Mouse (Mus musculus) cerebellum, adult 2 months (tissue): ENCODE measurements around the gene Phykpl. TPM values are rescaled to one million over a fixed set of nuclear protein-coding genes. Genes with fewer than 3 reads are reported as not detected.

Experiments used
- DNase-seq, 2 experiments: peaks; one replicate each; pipeline ENCODE4 v3.0.0; 2021
- H3K27ac ChIP-seq: fragments of 200-500 bp; 2 replicates; pipeline ENCODE4 v1.5.1; 2012; ENCODE audit warnings: low read length, control low read depth, inconsistent platforms; ENCODE audit not compliant: insufficient read depth
- H3K27me3 ChIP-seq: fragments of 200-500 bp; 2 replicates; pipeline ENCODE4 v1.6.1; 2012; ENCODE audit warnings: inconsistent platforms, mild to moderate bottlenecking, low read length, moderate library complexity; ENCODE audit not compliant: control insufficient read depth, insufficient read depth
- H3K4me1 ChIP-seq: fragments of 200-500 bp; 2 replicates; pipeline ENCODE4 v1.6.1; 2011; ENCODE audit warnings: low read length; ENCODE audit not compliant: control insufficient read depth, insufficient read depth
- H3K4me3 ChIP-seq: fragments of 200-500 bp; replicated peaks from 2 replicates; pipeline ENCODE3; 2011; ENCODE audit warnings: mild to moderate bottlenecking, low read depth, low read length, control low read depth; ENCODE audit not compliant: insufficient read depth
- CTCF ChIP-seq: fragments of 200-500 bp; IDR thresholded peaks from 2 replicates; pipeline ENCODE4 v1.5.1; 2011; ENCODE audit warnings: low read depth, mild to moderate bottlenecking, control low read depth, low read length, moderate library complexity, borderline replicate concordance; ENCODE audit not compliant: insufficient read depth
- POLR2A ChIP-seq: fragments of 200-500 bp; IDR thresholded peaks from 2 replicates; pipeline ENCODE4 v1.6.1; 2011; ENCODE audit warnings: low read length, control low read depth, borderline replicate concordance; ENCODE audit not compliant: insufficient read depth
- WGBS: fragments of 180-500 bp; shearing (Covaris S2); methylation state at CpG from one replicate; pipeline ENCODE4 v1.1.7; 2018; 5-methylcytosine and 5-hydroxymethylcytosine counted together
- polyA plus RNA-seq: library from polyadenylated mRNA; depleted of rRNA; stranded (reverse); fragments of >200 nt; gene quantifications from 2 replicates; pipeline ENCODE4 v1.2.3, GENCODE M21; 2012; rRNA removed

The Phykpl gene
- polyA plus RNA-seq: 19.3 and 23.2 TPM in 2 replicates

- peak within 1 kb of the TSS; percentile 52 for H3K27ac ChIP-seq
- H3K4me3 ChIP-seq: peak within 1 kb of the TSS; percentile 93
- no peaks in the 10 kb centered on the region for H3K27me3 ChIP-seq
- H3K4me1 ChIP-seq: peaks cover 6% of the 10 kb centered on the region
- WGBS: under 1% methylated on average over 59 of the region's 59 CpGs
- peak; percentile 15; the same call in 1 of the 2 replicates for TF ChIP-seq CTCF
- peak; percentile 85 for TF ChIP-seq POLR2A
- DNase-seq: peak; percentile 97 to 98
Observed at GRCm38 (mm10) chr11:51584431-51585248, at the start of gene Phykpl. Gene Phykpl, plus strand, starts transcription at chr11:51584757.

- Histone ChIP-seq H3K27ac (no peak overlapping the region), H3K4me1 (no peaks in the 10 kb centered on the region), H3K4me3 (no peak overlapping the region), H3K27me3 (no peaks in the 10 kb centered on the region)
- DNase-seq: no peak
- no peak for TF ChIP-seq POLR2A
- no peak for TF ChIP-seq CTCF
- 63% methylated on average over 7 of the region's 7 CpGs for WGBS
Observed at GRCm38 (mm10) chr11:51538388-51538787, 46.2 kb upstream of the Phykpl start.

- Histone ChIP-seq H3K27me3 (no peaks in the 10 kb centered on the region), H3K4me1 (no peaks in the 10 kb centered on the region), H3K27ac (no peak overlapping the region), H3K4me3 (no peak overlapping the region)
- peak in 1 of 2 experiments; percentile 8 for DNase-seq
- 63% methylated on average over 13 of the region's 13 CpGs for WGBS
- TF ChIP-seq CTCF (no peak), POLR2A (no peak)
Observed at GRCm38 (mm10) chr11:51538919-51539758, 45.4 kb upstream of the Phykpl start.

- H3K4me3 ChIP-seq: no peak overlapping the region
- no peak for TF ChIP-seq POLR2A
- TF ChIP-seq CTCF: peak; percentile 87
- WGBS: 13% methylated on average over 10 of the region's 10 CpGs
- peak; percentile 89 to 91 for DNase-seq
- no peaks in the 10 kb centered on the region for H3K4me1 ChIP-seq
- H3K27ac ChIP-seq: no peak overlapping the region
- H3K27me3 ChIP-seq: no peaks in the 10 kb centered on the region
Observed at GRCm38 (mm10) chr11:51539759-51540282, 44.7 kb upstream of the Phykpl start.

- no peak for TF ChIP-seq CTCF
- TF ChIP-seq POLR2A: no peak
- no peak overlapping the region for H3K4me3 ChIP-seq
- no peaks in the 10 kb centered on the region for H3K4me1 ChIP-seq
- no peaks in the 10 kb centered on the region for H3K27me3 ChIP-seq
- no peak for DNase-seq
- WGBS: 44% methylated on average over 9 of the region's 9 CpGs
- no peak overlapping the region for H3K27ac ChIP-seq
Observed at GRCm38 (mm10) chr11:51542424-51542823, 42.1 kb upstream of the Phykpl start.

GRCm38 (mm10) chr11:51543487-51544050 is 41.0 kb upstream of the Phykpl start:
- Histone ChIP-seq H3K27ac (no peak overlapping the region), H3K4me1 (no peaks in the 10 kb centered on the region), H3K27me3 (no peaks in the 10 kb centered on the region), H3K4me3 (no peak overlapping the region)
- no peak for DNase-seq
- TF ChIP-seq POLR2A (no peak), CTCF (no peak)
- WGBS: 42% methylated on average over 7 of the region's 7 CpGs

- Histone ChIP-seq H3K4me3 (no peak overlapping the region), H3K27me3 (no peaks in the 10 kb centered on the region), H3K4me1 (no peaks in the 10 kb centered on the region), H3K27ac (no peak overlapping the region)
- 70% methylated on average over 2 of the region's 2 CpGs for WGBS
- DNase-seq: no peak
- TF ChIP-seq CTCF (no peak), POLR2A (no peak)
Observed at GRCm38 (mm10) chr11:51544413-51544812, 40.1 kb upstream of the Phykpl start.
